Mouse (Mus musculus): ENCODE results near the gene Gm45233. TPM values are rescaled to one million over a fixed set of nuclear protein-coding genes. Genes with fewer than 3 reads are reported as not detected.
"Not testable (repeated sequence)": the region's sequence is repeated elsewhere in the genome, so short reads cannot be mapped to it uniquely, and the experiment has no call there.

Gene Gm45233
- under 1 TPM in 1 of 2 experiments, not detected in 1; 0.43 TPM for total RNA-seq (2021)
- long read RNA-seq, experiment 1, partial matches to known transcripts = 0 of 8 reads
- long read RNA-seq, experiment 1, other reads (novel, unspliced or antisense) = 8 of 8 reads
- long read RNA-seq, experiment 2 = 0 reads

GRCm38 (mm10) chr7:43443917-43444293, at the start of gene Gm45233, which contains the start of gene Etfb:
Gm45233 (plus strand) TSS chr7:43444128.
Etfb (plus strand) TSS chr7:43444083.
- DNase-seq (ENCODE audit: low spot score in 2 of 2) = peak; percentile 86 to 89

GRCm38 (mm10) chr7:43399501-43399900, 44.4 kb upstream of the Gm45233 start:
- no peak for DNase-seq (ENCODE audit: low spot score in 2 of 2)

- DNase-seq (ENCODE audit: low spot score in 2 of 2) = no peak
Measured at GRCm38 (mm10) chr7:43402718-43403117, 41.2 kb upstream of the Gm45233 start.

- DNase-seq (ENCODE audit: low spot score in 2 of 2) = no peak
Measured at GRCm38 (mm10) chr7:43407573-43407972, 36.4 kb upstream of the Gm45233 start.

- DNase-seq (ENCODE audit: low spot score in 2 of 2) = no peak
Measured at GRCm38 (mm10) chr7:43408131-43408553, 35.8 kb upstream of the Gm45233 start, which contains the start of gene Siglecg. Siglecg (plus strand) TSS chr7:43408204.

GRCm38 (mm10) chr7:43409084-43409483, 34.8 kb upstream of the Gm45233 start:
- DNase-seq (ENCODE audit: low spot score in 2 of 2) = no peak

- not testable (repeated sequence) for DNase-seq (ENCODE audit: low spot score in 2 of 2)
Measured at GRCm38 (mm10) chr7:43411724-43412123, 32.2 kb upstream of the Gm45233 start.

- DNase-seq (ENCODE audit: low spot score in 2 of 2) = no peak
Measured at GRCm38 (mm10) chr7:43417298-43417697, 26.6 kb upstream of the Gm45233 start.

- DNase-seq (ENCODE audit: low spot score in 2 of 2) = peak; percentile 82 to 87
Measured at GRCm38 (mm10) chr7:43422995-43423617, 20.8 kb upstream of the Gm45233 start.

GRCm38 (mm10) chr7:43423991-43424625, 19.8 kb upstream of the Gm45233 start:
- no peak for DNase-seq (ENCODE audit: low spot score in 2 of 2)

- DNase-seq (ENCODE audit: low spot score in 2 of 2) = no peak
Measured at GRCm38 (mm10) chr7:43427406-43427805, 16.5 kb upstream of the Gm45233 start, which contains the start of gene Lim2. Lim2 (plus strand) TSS chr7:43427670.

- no peak for DNase-seq (ENCODE audit: low spot score in 2 of 2)
Measured at GRCm38 (mm10) chr7:43429500-43429899, 14.4 kb upstream of the Gm45233 start.

GRCm38 (mm10) chr7:43432891-43433290, 11.0 kb upstream of the Gm45233 start:
- no peak for DNase-seq (ENCODE audit: low spot score in 2 of 2)

GRCm38 (mm10) chr7:43434676-43435075, 9.3 kb upstream of the Gm45233 start:
- no peak for DNase-seq (ENCODE audit: low spot score in 2 of 2)

GRCm38 (mm10) chr7:43436341-43437255, 7.3 kb upstream of the Gm45233 start, which contains the start of gene Nkg7:
Nkg7 (plus strand) TSS chr7:43437073.
- DNase-seq (ENCODE audit: low spot score in 2 of 2) = no peak

GRCm38 (mm10) chr7:43438611-43439010, 5.3 kb upstream of the Gm45233 start:
- no peak for DNase-seq (ENCODE audit: low spot score in 2 of 2)

GRCm38 (mm10) chr7:43440482-43440881, 3.4 kb upstream of the Gm45233 start, which contains the start of gene Cldnd2:
Cldnd2 (plus strand) TSS chr7:43440782.
- no peak for DNase-seq (ENCODE audit: low spot score in 2 of 2)

- DNase-seq (ENCODE audit: low spot score in 2 of 2) = no peak
Measured at GRCm38 (mm10) chr7:43441071-43441470, 2.9 kb upstream of the Gm45233 start.

GRCm38 (mm10) chr7:43442684-43443083, 1.2 kb upstream of the Gm45233 start:
- no peak for DNase-seq (ENCODE audit: low spot score in 2 of 2)

GRCm38 (mm10) chr7:43443126-43443916, 607 bp upstream of the Gm45233 start:
- peak; percentile 76 to 78 for DNase-seq (ENCODE audit: low spot score in 2 of 2)
